Mouse (Mus musculus) G1E-ER4 (cell line): ENCODE measurements around the gene 6030468B19Rik. TPM values are rescaled to one million over a fixed set of nuclear protein-coding genes. Genes with fewer than 3 reads are reported as not detected.

Experiments
- GATA1 ChIP-seq: IDR thresholded peaks from one replicate; pipeline ENCODE4 v1.8.0; 2012; ENCODE audit warnings: low read length, inconsistent platforms
- polyA plus RNA-seq: library from polyadenylated mRNA; stranded (reverse); fragments of >175 nt; gene quantifications from 2 replicates; pipeline ENCODE4 v1.2.3, GENCODE M21; 2012

6030468B19Rik gene
- polyA plus RNA-seq = 25.1 and 31.1 TPM in 2 replicates

- no peak for TF ChIP-seq GATA1
Observed at GRCm38 (mm10) chr11:117797511-117798159, at the start of gene 6030468B19Rik. Gene 6030468B19Rik (plus strand): TSS chr11:117797660.

- TF ChIP-seq GATA1 = no peak
Observed at GRCm38 (mm10) chr11:117748628-117749027, 48.8 kb upstream of the 6030468B19Rik start.

- TF ChIP-seq GATA1 = no peak
Observed at GRCm38 (mm10) chr11:117749414-117749813, 48.0 kb upstream of the 6030468B19Rik start.

DNA sequence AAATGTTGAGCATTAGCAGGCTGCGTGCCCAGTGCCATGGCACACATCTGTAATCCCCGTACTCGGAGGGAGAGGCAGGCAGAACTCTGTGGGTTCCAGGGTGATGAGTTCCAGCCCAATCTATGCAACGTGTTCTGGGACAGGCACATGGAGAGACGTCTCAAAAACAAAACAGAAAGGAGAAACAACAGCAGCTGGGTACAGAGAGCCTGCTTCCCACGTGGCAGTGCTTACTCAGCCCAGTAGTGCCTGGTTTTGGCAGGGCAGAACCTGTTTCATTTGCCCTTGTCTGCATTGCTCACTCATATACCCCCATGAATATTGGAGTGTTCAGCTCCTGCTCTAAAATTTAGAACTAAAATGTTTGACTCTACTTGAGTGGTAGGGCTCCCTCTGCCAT, 45.9 kb upstream of the 6030468B19Rik start:
- TF ChIP-seq GATA1 = no peak

DNA sequence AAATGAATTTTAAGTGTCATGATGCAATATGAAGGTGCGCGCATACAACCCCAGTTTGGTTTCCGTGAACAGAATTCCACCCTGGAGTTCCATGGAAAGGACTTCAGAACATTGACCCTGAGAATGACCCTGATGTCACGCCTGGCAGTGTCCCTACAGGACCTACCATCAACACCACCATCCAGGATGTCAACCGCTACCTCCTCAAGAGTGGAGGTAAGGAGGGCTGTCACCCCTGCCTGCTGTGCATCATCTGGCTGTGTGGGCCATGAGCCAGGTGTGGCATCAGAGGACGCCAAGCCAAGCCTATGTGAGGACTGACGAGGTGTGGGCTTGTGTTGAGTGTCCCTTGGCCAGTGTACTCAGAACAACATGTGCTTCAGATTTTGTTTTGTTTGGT, 41.6 kb upstream of the 6030468B19Rik start:
- no peak for TF ChIP-seq GATA1

DNA sequence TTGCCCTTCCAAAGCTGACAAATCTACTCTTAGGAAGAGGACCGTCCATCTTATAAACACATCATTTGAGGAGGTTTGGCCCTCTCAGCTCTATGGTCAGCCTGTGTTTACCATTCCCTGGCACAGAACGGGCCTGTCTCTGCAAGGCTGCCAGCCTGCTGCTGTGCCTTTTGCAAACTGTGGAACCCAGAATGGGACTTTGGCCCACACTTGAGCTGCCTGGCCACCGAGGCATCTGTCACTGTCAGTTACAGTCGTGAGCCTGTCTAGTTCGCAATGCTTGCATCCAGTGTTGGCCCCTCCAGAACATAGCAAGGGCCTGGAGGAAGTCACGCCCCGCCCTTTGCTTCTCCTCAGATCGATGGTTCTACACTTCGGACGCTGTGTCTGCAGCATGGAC, 38.2 kb upstream of the 6030468B19Rik start:
- no peak for TF ChIP-seq GATA1

DNA sequence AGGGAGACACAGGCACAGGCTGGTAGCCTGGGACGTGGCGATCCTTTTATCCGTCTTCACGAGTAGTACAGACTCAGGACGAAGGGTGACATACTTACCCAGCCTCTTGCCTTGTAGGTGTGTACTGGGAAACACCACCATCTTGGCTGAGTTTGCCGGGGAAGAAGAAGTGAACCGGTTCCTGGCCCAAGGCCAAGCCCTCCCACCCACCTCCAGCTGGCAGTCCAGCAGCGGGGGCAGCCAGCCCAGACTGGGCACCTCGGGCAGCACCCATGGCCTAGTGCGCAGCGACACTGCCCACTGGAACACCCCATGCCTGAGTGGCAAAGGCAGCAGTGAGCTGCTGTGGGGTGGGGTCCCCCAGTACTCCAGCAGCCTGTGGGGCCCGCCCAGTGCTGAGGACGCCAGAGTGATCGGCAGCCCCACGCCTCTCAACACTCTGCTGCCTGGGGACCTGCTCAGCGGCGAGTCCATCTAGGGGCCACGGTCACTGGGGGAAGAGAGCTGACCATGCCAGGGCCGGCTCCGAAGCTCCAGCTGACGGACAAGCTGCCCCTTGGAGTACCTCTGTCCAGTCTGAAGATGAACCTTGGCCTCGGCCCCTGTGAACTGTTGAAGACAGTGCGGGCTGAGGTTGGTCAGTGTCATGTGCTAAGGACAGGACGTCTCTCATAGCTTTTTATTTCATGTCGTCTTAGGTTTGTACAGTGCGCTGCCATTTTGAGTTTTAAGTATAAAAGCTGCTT, 36.9 kb upstream of the 6030468B19Rik start:
- no peak for TF ChIP-seq GATA1

DNA sequence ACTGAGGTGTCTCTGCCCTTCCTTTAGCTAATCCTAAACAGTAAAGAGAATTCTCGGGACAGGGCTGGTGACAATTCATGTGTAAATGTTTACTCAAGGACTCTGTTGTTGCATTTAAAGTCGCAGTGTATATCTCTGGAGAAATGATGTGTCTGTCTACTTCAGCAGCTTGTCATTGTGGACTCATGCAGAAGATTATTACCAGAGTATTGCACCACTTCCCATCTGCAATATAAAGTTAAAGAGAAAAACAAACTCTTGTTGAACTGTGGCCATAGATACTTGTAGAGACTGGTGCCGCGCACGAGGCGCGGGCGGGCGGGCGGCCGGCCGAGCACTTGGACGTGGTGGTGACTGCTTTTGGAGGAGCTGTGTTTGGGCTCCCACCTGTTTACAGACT, 35.7 kb upstream of the 6030468B19Rik start:
- no peak for TF ChIP-seq GATA1

DNA sequence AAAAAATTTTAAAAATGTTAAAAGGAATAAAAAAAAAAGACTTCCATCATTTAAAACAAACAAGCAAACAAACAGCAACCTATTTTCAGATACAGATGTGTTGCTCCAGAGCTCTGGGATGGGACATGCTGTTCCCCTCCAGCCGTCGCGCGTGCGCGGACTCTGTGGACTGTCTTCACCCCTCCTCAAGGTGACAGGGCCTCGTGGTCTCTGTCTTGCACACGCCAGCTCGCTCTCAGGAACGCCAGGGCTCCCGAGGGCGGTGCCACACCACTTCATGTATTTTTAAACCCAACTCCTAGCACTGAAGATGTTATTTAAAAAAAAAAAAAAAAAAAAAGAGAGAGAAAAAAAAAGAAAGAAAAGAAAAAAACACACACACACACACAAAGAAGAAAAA, 35.2 kb upstream of the 6030468B19Rik start:
- TF ChIP-seq GATA1 = no peak

GRCm38 (mm10) chr11:117764319-117764718, 33.1 kb upstream of the 6030468B19Rik start:
- no peak for TF ChIP-seq GATA1

DNA sequence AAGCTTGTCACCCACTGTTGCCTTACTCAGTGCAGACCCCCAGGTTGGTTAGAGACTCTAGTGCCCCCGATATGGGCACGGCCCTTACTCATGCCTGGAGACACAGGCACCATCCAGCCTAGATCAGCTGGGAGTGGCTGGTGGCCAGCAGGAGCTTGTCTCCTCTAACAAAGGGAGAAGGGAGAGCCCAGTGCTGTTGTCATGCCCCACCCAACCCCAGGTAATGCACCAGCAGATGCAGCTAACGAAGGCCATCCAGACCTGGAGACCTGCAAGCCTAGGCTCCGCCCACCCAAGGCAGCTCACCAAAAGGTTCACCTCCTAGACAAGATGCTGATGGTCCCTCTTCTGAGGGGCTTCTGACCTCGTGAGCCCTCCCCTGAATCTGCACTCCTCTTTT, 32.1 kb upstream of the 6030468B19Rik start:
- no peak for TF ChIP-seq GATA1

DNA sequence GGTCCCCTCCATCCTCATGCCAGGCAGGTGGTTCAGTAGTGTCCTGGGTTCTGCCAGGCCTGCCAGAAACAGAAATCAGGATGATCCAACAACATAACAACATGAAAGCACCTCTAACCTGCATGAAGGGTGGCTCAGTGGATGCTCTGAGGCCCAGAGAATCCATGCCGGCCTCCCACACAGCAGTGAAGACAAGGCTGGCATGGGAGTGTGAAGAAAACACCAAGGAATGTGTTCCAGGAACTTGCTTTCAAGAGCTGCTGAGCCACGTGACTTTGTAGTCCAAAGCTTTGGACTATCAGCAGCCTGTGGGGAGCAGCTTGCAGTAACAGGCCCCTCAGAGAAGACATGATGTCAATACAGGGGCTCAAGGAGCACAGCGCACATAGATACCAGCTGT, 31.2 kb upstream of the 6030468B19Rik start:
- TF ChIP-seq GATA1 = no peak

DNA sequence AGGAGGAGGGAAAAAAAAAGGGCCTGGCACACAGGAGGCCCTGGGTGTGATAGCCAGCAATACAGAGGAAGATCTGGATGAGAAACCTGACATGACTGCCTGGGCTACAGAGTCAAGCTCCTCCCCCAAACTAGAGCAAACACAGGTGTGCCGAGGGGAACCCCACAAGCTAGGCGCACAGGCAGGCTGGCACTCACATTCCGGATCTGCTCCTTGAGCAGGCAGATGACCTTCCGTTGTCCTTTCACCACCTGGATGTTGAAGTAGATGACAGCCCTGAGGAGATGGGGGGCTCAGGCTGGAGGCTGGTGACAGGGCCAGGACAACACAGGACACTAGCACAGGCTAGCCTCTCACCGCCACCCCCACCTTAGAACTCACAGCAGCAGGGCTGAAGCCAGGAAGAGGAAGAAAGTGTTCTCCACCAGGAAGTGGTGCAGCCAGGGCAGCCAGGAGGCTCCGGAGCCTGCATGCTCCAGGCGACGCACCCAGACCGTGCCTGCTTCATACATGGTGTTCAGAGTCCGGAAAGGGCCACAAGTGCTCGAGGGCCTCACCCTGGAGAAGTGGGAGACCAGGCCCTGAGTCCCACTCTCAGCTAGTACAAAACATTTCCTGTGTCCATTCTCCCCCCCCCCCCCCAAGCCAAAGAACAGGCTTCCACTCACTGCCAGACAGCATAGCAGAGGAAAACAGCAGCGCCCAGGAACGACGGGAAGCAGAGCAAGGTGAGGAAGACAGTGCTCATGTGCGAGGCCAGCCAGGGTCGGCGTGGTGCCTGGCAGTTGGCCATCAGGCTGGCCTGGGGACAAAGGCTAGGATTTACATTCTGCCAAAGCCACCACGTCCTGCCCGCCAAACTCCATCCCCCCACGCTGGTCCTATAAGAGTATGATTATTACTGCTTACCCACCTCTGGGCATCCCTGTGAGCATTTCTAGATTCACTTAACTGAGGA, 28.5 kb upstream of the 6030468B19Rik start:
- TF ChIP-seq GATA1 = no peak

GRCm38 (mm10) chr11:117769683-117770047, 27.8 kb upstream of the 6030468B19Rik start:
- no peak for TF ChIP-seq GATA1

DNA sequence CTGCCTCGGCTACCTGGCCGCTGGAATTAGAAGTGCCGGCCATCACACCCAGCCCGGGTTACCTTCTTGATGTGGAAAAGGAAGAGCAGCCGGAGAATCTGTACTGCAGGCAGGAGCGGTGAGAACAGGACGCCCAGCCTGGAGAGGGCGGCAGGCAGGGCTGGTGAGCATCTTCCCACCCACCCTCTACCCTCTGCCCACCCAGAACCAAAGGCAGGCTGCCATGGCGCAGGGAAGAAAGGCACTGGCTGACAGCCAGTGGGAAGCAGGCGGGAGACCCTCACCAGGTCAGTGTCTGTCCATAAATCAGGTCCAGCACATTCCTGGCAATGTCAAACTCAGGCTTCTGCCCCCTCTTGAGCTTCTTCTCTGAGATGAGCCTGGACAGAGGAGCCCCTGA, 27.1 kb upstream of the 6030468B19Rik start:
- TF ChIP-seq GATA1 = no peak

DNA sequence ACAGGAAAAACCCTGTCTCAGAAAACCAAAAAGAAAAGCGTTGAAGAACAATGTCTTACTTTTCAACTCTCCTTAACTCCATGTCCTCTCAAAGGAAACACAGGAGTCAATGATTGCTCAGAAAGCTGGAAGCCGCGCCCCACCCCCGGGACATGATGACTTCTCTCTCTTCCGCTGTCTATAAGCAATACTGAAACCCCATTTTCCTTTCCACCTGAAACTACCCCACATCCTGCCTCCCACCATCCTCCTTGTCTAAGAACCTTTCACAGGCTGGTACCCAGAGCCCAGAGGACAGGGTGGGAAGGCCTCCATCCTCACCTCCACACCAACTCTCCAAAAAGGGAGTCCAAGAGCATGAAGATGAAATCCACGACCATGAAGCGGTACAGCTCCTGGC, 25.1 kb upstream of the 6030468B19Rik start:
- TF ChIP-seq GATA1 = no peak
